Mouse (Mus musculus): ENCODE measurements around the gene Dgki.

DNA sequence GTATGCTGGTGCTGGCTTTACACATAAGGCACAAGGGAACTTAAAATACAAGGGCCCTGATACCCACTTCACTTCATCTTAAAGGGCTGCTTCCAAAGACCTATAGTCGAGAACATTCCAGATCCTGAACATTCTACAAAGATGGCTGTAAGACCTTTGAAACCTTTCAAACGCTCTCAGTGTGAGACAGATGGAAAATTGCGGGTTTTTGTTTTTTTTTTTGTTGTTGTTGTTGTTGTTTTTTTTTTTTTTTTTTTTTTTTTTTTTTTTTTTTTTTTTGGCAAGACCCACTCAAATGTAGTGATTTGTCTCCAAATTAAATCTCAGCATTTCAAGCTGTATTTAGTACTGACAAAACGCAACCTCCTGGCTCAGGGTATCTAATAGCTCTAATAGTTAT is 32.0 kb downstream of the Dgki start:
- no peak for TF ChIP-seq POLR2A (IDR thresholded peaks at IDR 0.05; ENCODE audit: borderline replicate concordance, insufficient read depth, low read length)
- TF ChIP-seq CTCF (IDR thresholded peaks at IDR 0.05; ENCODE audit: borderline replicate concordance, insufficient read depth, low read depth, low read length), result no peak

All from cerebellum, adult 2 months (tissue).